12 mouse cellular contexts compared by ENCODE assay signal in the genomic region with DNA sequence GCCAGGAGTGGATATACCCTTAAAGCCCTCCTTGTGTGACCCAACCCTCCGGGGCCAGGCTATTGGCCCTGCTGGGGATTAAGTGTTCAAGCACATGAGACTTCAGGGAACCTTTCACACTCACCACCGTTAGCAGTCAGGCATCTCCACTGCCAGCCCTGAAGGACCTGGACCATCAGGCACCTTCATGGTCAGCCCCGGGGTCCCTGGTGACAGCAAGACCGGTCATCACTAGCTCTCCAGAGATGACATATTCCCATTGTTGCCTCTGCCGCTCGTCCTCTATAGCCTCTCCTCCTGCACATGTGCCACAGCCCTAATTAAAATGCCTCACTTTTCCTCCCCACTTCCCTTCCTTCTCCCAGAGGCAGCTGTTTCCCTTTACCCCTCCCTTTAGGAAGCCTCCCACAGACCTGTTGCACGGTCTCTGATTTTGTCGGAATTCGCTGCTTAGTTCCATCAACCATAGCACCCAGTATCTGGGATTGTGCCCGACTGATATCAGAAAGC.
"Had no signal": no experiment of that assay in that cellular context is flagged by ENCODE, and none has a peak within 500 bp of the region (broad histone marks: within the 10 kb centered on the region; RNA-seq: fewer than 3 reads in every experiment).

No protein-coding gene starts in this region.

- H3K4me2 ChIP-seq: limb, embryonic 12.5 days; liver, embryonic 13.5 days; lung, embryonic 15.5 days; midbrain, embryonic 12.5 days; neural tube, embryonic 13.5 days had no signal

- H3K36me3 ChIP-seq: limb, embryonic 12.5 days; liver, embryonic 13.5 days; lung, embryonic 15.5 days; midbrain, embryonic 12.5 days; neural tube, embryonic 13.5 days had no signal

- H3K27ac ChIP-seq: layer of hippocampus, adult 2 months; limb, embryonic 12.5 days; liver, embryonic 13.5 days; lung, embryonic 15.5 days; midbrain, embryonic 12.5 days; neural tube, embryonic 13.5 days had no signal

- ATAC-seq: liver, postnatal 0 days; midbrain, embryonic 16.5 days had no signal

- H3K27me3 ChIP-seq: liver, embryonic 13.5 days; lung, embryonic 15.5 days; neural tube, embryonic 13.5 days had no signal

- H3K9ac ChIP-seq: limb, embryonic 12.5 days; liver, embryonic 13.5 days; liver, postnatal 0 days; lung, embryonic 15.5 days; midbrain, embryonic 12.5 days; neural tube, embryonic 13.5 days had no signal

- DNase-seq: liver; liver, embryonic 13.5 days; liver, postnatal 0 days; right cerebral cortex, adult 18-20 months; right cerebral cortex, postnatal 25 days; thymus, postnatal 36 days had no signal

- H3K9me3 ChIP-seq: limb, embryonic 12.5 days; liver, embryonic 13.5 days; lung, embryonic 15.5 days; midbrain, embryonic 12.5 days; neural tube, embryonic 13.5 days had no signal

- H3K4me3 ChIP-seq: layer of hippocampus, adult 2 months; limb, embryonic 12.5 days; liver, embryonic 13.5 days; lung, embryonic 15.5 days; midbrain, embryonic 12.5 days; neural tube, embryonic 13.5 days had no signal

- H3K4me1 ChIP-seq: liver, embryonic 13.5 days had no signal
